Mouse (Mus musculus): ENCODE results near the gene Klhl29. TPM values are rescaled to one million over a fixed set of nuclear protein-coding genes. Genes with fewer than 3 reads are reported as not detected.
A peak's percentile ranks its signal among the peaks of the same experiment; 100 is the strongest.

Klhl29 gene
- total and polyA plus RNA-seq, 2 experiments from 2014 or later: 3.0 to 16.7 TPM

DNA sequence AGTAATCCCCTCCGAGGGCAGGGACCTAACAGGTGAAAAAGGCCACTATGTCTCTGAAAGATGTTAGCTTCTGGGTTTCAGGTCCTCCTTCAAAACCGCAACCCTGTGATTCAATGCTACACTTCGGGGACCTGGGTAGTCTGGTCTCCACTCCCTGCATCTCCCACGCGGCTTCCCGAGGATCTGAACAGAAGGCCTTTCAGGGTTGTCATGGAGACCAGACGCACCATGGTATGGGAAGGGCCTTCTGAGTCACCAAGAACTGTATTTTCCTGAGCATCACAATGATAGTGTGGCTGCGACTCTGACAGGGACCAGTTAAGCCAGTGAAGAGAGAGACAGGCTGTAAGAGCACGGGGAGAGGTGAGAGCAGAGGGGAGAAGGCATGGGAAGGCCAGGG lies 164.7 kb downstream of the Klhl29 start:
- TF ChIP-seq CTCF (IDR thresholded peaks at IDR 0.05; ENCODE audit: low read depth): no peak
- ATAC-seq (peak; percentile 24; the same call in 1 of the 2 replicates), DNase-seq (ENCODE audit: low spot score) (peak; percentile 60)
- Histone ChIP-seq H3K4me2 (ENCODE audit: low read depth, low read length) (no peak overlapping the region), H3K4me1 (ENCODE audit: insufficient read depth, low read length) (peaks cover 32% of the 10 kb centered on the region), H3K36me3 (ENCODE audit: insufficient read depth, low read length) (no peaks in the 10 kb centered on the region), H3K9ac (replicated peaks; ENCODE audit: low read length) (no peak overlapping the region), H3K9me3 (ENCODE audit: low read length) (no peaks in the 10 kb centered on the region), H3K4me3 (ENCODE audit: low read length) (no peak overlapping the region), H3K27ac (0 out of 2 replicates have a peak overlapping the region, but pooled peaks have one; percentile 11), H3K27me3 (ENCODE audit: insufficient read depth, low read length) (no peaks in the 10 kb centered on the region)
- 36% methylated on average over 9 of the region's 9 CpGs for WGBS

DNA sequence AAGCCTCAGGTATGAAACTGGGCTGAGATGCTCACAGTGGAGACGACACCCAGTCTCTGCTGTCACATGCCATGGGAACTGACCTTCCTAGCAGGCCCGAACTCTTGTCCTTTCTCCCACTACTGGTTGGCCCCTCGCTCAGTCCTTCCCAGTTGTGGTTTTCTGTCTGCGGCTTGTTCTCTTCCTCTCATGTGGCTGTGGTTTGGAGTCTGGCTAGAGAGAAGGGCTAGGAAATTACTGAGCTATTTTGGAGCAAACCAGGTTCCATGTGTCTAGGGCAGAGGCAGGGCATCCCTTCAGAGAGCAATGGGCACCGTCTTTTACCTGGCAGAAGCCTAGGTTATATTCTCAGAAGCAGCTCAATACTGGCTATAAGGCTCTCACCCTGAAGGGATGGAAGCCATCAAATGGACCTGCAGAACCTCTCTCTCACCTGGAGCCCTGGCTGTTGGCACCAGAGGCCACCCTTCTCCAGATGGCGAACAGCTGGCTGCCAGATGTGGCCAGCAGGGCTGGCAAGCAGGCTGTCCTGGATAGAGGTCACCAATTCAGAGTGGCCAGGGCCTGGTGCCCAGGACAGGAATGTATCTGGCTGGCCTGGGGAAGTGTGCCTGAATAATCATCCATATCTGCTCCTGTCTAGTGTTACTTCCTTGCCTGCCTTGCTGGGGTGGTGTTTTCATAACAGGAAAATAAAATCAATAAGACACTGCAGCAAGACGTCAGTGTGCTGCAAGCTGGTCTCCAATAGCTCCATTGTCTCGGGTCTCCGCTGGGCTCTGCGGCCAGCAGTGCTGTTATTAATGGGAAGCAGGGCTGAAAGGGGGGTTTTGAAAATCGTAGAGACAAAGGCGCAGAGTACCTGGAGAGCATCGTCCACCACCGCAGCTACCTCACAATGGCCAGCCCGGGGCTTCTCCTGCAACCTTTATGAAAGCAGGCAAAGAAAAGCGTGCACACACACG lies 167.3 kb downstream of the Klhl29 start:
- no peak for TF ChIP-seq CTCF (IDR thresholded peaks at IDR 0.05; ENCODE audit: low read depth)
- 50% methylated on average over 17 of the region's 17 CpGs for WGBS
- Histone ChIP-seq H3K4me2 (ENCODE audit: low read depth, low read length) (no peak overlapping the region), H3K27me3 (ENCODE audit: insufficient read depth, low read length) (no peaks in the 10 kb centered on the region), H3K9ac (replicated peaks; ENCODE audit: low read length) (no peak overlapping the region), H3K36me3 (ENCODE audit: insufficient read depth, low read length) (no peaks in the 10 kb centered on the region), H3K4me3 (ENCODE audit: low read length) (no peak overlapping the region), H3K27ac (peak overlapping the region; percentile 46; the same call in 1 of the 2 replicates), H3K4me1 (ENCODE audit: insufficient read depth, low read length) (peaks cover 15% of the 10 kb centered on the region), H3K9me3 (ENCODE audit: low read length) (no peaks in the 10 kb centered on the region)
- DNase-seq (ENCODE audit: low spot score) (no peak), ATAC-seq (no peak)

DNA sequence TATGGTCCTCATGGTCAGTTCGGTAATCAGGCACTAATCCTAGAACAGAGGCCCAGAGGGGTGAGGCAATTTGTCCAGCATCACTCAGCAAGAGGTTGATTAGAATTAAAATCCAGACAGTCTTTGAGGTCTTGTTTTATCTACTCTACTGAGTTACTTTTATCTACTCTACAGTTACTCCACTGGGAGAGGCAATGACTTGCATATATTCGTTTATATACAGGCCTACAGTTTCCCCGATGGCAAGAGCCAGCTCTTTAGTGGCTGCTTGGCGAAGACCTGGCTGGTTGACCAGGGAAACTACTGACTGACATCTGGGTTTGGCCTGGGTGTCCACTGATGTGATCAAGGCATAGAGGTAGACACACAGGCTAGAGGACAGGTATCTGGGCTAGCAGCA lies 168.3 kb downstream of the Klhl29 start:
- no peak overlapping the region for H3K4me2 ChIP-seq (ENCODE audit: low read depth, low read length)
- H3K9ac ChIP-seq (replicated peaks; ENCODE audit: low read length): no peak overlapping the region
- no peak for TF ChIP-seq CTCF (IDR thresholded peaks at IDR 0.05; ENCODE audit: low read depth)
- no peak for DNase-seq (ENCODE audit: low spot score)
- H3K36me3 ChIP-seq (ENCODE audit: insufficient read depth, low read length): no peaks in the 10 kb centered on the region
- ATAC-seq: no peak
- no peak overlapping the region for H3K4me3 ChIP-seq (ENCODE audit: low read length)
- H3K27ac ChIP-seq: no peak overlapping the region
- peaks cover 15% of the 10 kb centered on the region for H3K4me1 ChIP-seq (ENCODE audit: insufficient read depth, low read length)
- 88% methylated on average over 4 of the region's 4 CpGs for WGBS
- H3K27me3 ChIP-seq (ENCODE audit: insufficient read depth, low read length): no peaks in the 10 kb centered on the region
- H3K9me3 ChIP-seq (ENCODE audit: low read length): no peaks in the 10 kb centered on the region

DNA sequence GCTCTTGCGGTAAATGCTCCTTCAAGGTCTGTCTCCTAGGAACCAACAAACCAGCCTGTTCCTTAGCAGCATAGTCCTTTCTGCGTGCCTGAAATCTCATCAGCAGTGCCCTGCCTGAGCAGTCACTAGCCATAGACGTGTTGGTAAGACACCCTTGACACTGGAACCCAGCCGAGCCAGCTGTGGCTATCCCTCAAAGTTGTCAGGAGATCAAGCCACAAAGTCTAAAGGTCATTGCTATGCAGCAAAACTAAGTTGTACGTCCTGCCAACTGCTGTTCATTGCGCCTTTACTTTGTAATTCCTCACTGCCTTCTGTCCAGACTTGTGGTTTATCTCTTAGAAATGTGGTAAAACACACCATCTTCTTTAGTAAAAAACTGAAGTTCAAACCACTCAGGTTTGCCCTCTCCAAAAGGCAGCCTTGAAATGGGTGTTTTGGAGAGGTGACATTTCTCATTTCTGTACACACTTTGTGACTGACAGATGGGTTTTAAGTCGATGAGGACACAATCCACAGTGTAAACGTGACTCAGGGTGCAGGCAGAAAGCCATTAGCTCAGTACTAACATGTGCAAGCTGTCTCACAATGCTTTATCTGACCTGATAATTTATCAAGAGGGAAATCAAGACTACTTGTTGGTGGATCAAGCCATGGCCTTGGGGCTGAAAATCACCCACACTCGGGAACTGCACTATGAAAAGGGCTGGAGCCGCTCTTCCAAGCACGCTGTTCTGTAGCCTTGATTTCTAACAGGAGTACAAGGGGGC lies 171.2 kb downstream of the Klhl29 start:
- Histone ChIP-seq H3K27me3 (ENCODE audit: insufficient read depth, low read length) (no peaks in the 10 kb centered on the region), H3K4me1 (ENCODE audit: insufficient read depth, low read length) (0 out of 2 replicates have a peak, but pooled peaks cover 5% of the 10 kb centered on the region), H3K4me3 (ENCODE audit: low read length) (no peak overlapping the region), H3K36me3 (ENCODE audit: insufficient read depth, low read length) (no peaks in the 10 kb centered on the region), H3K9me3 (ENCODE audit: low read length) (no peaks in the 10 kb centered on the region), H3K27ac (no peak overlapping the region), H3K4me2 (ENCODE audit: low read depth, low read length) (no peak overlapping the region), H3K9ac (replicated peaks; ENCODE audit: low read length) (no peak overlapping the region)
- DNase-seq (ENCODE audit: low spot score): no peak
- no peak for TF ChIP-seq CTCF (IDR thresholded peaks at IDR 0.05; ENCODE audit: low read depth)
- 71% methylated on average over 11 of the region's 11 CpGs for WGBS
- ATAC-seq: no peak

DNA sequence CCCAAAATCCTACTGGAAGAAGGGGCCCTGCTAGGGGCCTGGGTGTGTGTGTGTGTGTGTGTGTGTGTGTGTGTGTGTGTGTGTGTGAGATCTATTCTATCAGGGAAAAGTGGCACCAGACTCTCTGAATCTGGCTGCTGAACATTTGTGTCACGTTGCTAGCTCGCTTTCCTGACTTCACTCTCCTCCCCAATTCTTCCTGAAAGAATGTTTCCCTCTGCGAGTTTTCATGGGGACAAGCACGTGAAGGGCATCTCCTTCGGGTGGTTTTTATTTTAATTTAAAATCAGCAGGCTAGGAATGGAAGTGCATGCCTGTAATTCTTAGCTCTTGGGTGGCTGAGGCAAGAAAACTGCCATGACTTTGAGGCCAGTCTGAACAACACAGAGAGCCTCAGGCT lies 172.1 kb downstream of the Klhl29 start:
- Histone ChIP-seq H3K27me3 (ENCODE audit: insufficient read depth, low read length) (no peaks in the 10 kb centered on the region), H3K27ac (no peak overlapping the region), H3K9ac (replicated peaks; ENCODE audit: low read length) (no peak overlapping the region), H3K4me2 (ENCODE audit: low read depth, low read length) (no peak overlapping the region), H3K36me3 (ENCODE audit: insufficient read depth, low read length) (no peaks in the 10 kb centered on the region), H3K9me3 (ENCODE audit: low read length) (no peaks in the 10 kb centered on the region), H3K4me3 (ENCODE audit: low read length) (no peak overlapping the region), H3K4me1 (ENCODE audit: insufficient read depth, low read length) (no peaks in the 10 kb centered on the region)
- DNase-seq (ENCODE audit: low spot score) (no peak), ATAC-seq (no peak)
- 57% methylated on average over 5 of the region's 5 CpGs for WGBS
- no peak for TF ChIP-seq CTCF (IDR thresholded peaks at IDR 0.05; ENCODE audit: low read depth)

DNA sequence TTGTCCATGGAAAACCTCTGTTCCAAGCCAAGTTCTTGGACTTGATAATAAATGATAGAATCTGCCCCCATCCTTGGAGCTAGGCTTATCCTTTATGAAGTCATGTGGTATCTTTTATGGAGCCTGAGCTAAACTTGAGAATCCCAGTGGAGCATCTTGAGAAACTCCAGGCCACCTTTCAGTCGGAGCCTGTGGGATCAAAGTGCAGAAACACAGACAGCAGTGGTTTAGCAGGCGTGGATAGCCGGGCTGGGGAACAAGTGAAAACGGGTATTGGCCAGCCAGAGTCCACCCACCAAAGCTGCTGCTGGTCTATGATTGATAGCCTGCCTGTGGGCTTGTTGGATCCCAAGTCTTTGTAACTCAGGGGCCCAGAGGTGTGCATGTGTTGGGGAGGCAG lies 177.2 kb downstream of the Klhl29 start:
- H3K9ac ChIP-seq (replicated peaks; ENCODE audit: low read length): no peak overlapping the region
- 69% methylated on average over 4 of the region's 4 CpGs for WGBS
- H3K4me1 ChIP-seq (ENCODE audit: insufficient read depth, low read length): 0 out of 2 replicates have a peak, but pooled peaks cover 4% of the 10 kb centered on the region
- DNase-seq (ENCODE audit: low spot score) (no peak), ATAC-seq (no peak)
- H3K9me3 ChIP-seq (ENCODE audit: low read length): no peaks in the 10 kb centered on the region
- no peaks in the 10 kb centered on the region for H3K27me3 ChIP-seq (ENCODE audit: insufficient read depth, low read length)
- H3K4me3 ChIP-seq (ENCODE audit: low read length): no peak overlapping the region
- no peak overlapping the region for H3K4me2 ChIP-seq (ENCODE audit: low read depth, low read length)
- TF ChIP-seq CTCF (IDR thresholded peaks at IDR 0.05; ENCODE audit: low read depth): no peak
- H3K27ac ChIP-seq: no peak overlapping the region
- no peaks in the 10 kb centered on the region for H3K36me3 ChIP-seq (ENCODE audit: insufficient read depth, low read length)

Measured in hindbrain, postnatal 0 days (tissue).